Mouse (Mus musculus): ENCODE data around the gene Cdk6.

The Cdk6 gene

GRCm38 (mm10) chr5:3483054-3483722 lies 141.9 kb downstream of the Cdk6 start:
- in situ Hi-C loops (cut with MboI, MseI): no loop called here

- in situ Hi-C loops (cut with MboI, MseI): no loop called here
These were observed 145.4 kb downstream of the Cdk6 start for GRCm38 (mm10) chr5:3486579-3487282.

GRCm38 (mm10) chr5:3488146-3488774 lies 147.0 kb downstream of the Cdk6 start:
- in situ Hi-C loops (cut with MboI, MseI): no loop called here

GRCm38 (mm10) chr5:3490358-3490757 lies 149.1 kb downstream of the Cdk6 start:
- in situ Hi-C loops (cut with MboI, MseI): no loop called here

GRCm38 (mm10) chr5:3491084-3491483 lies 149.8 kb downstream of the Cdk6 start:
- in situ Hi-C loops (cut with MboI, MseI): no loop called here

GRCm38 (mm10) chr5:3491883-3492282 lies 150.6 kb downstream of the Cdk6 start:
- in situ Hi-C loops (cut with MboI, MseI): no loop called here

GRCm38 (mm10) chr5:3492776-3493636 lies 151.7 kb downstream of the Cdk6 start:
- in situ Hi-C loops (cut with MboI, MseI): no loop called here

GRCm38 (mm10) chr5:3493968-3494367 lies 152.7 kb downstream of the Cdk6 start:
- in situ Hi-C loops (cut with MboI, MseI): no loop called here

- in situ Hi-C loops (cut with MboI, MseI): loop anchor here (5.0 kb wide), 2 partner anchors 32 to 152 kb away; partner anchors contain the start of gene Cdk6
These were observed 153.3 kb downstream of the Cdk6 start for GRCm38 (mm10) chr5:3494452-3495187.

- in situ Hi-C loops (cut with MboI, MseI): loop anchor here (5.0 kb wide), 2 partner anchors 35 to 155 kb away; partner anchors contain the start of gene Cdk6
These were observed 156.2 kb downstream of the Cdk6 start for GRCm38 (mm10) chr5:3497505-3497925.

- in situ Hi-C loops (cut with MboI, MseI): no loop called here
These were observed 159.0 kb downstream of the Cdk6 start for GRCm38 (mm10) chr5:3500298-3500697.

GRCm38 (mm10) chr5:3500957-3501563 lies 159.8 kb downstream of the Cdk6 start:
- in situ Hi-C loops (cut with MboI, MseI): no loop called here

- in situ Hi-C loops (cut with MboI, MseI): no loop called here
These were observed 160.3 kb downstream of the Cdk6 start for GRCm38 (mm10) chr5:3501564-3502001.

GRCm38 (mm10) chr5:3502610-3503350 lies 161.5 kb downstream of the Cdk6 start:
- in situ Hi-C loops (cut with MboI, MseI): no loop called here

GRCm38 (mm10) chr5:3503373-3503772 lies 162.1 kb downstream of the Cdk6 start:
- in situ Hi-C loops (cut with MboI, MseI): no loop called here

GRCm38 (mm10) chr5:3503836-3504323 lies 162.6 kb downstream of the Cdk6 start:
- in situ Hi-C loops (cut with MboI, MseI): no loop called here

GRCm38 (mm10) chr5:3504453-3504852 lies 163.2 kb downstream of the Cdk6 start:
- in situ Hi-C loops (cut with MboI, MseI): no loop called here

GRCm38 (mm10) chr5:3505553-3505952 lies 164.3 kb downstream of the Cdk6 start:
- in situ Hi-C loops (cut with MboI, MseI): no loop called here

Data from T-helper 1 cell (primary cell).